Mouse (Mus musculus): Measurements from ENCODE around the gene Ahsg. TPM values are rescaled to one million over a fixed set of nuclear protein-coding genes. Genes with fewer than 3 reads are reported as not detected.
"Not testable (repeated sequence)": the region's sequence is repeated elsewhere in the genome, so short reads cannot be mapped to it uniquely, and the experiment has no call there.

The Ahsg gene
- total RNA-seq, 2 experiments from 2014 or later = not detected

- no peak for TF ChIP-seq CTCF (IDR thresholded peaks at IDR 0.05)
- intact Hi-C loops (cut with DNase I) = no loop called here
Measured at GRCm38 (mm10) chr16:22929575-22929974, 38.5 kb downstream of the Ahsg start.

GRCm38 (mm10) chr16:22931431-22932200 is 40.5 kb downstream of the Ahsg start:
- TF ChIP-seq CTCF (IDR thresholded peaks at IDR 0.05) = no peak
- intact Hi-C loops (cut with DNase I) = no loop called here
- Histone ChIP-seq H3K4me3 (no peak overlapping the region), H3K27ac (no peak overlapping the region)
- DNase-seq = no peak

More at GRCm38 (mm10) chr16:22929575-22929974, 38.5 kb downstream of the Ahsg start:
- DNase-seq = no peak
- Histone ChIP-seq H3K27ac (no peak overlapping the region), H3K4me3 (no peak overlapping the region)

GRCm38 (mm10) chr16:22937631-22938030 is 46.6 kb downstream of the Ahsg start:
- DNase-seq = no peak
- TF ChIP-seq CTCF (IDR thresholded peaks at IDR 0.05) = no peak
- H3K27ac ChIP-seq = no peak overlapping the region
- intact Hi-C loops (cut with DNase I) = no loop called here
- no peak overlapping the region for H3K4me3 ChIP-seq

GRCm38 (mm10) chr16:22938541-22938940 is 47.5 kb downstream of the Ahsg start:
- intact Hi-C loops (cut with DNase I) = no loop called here
- Histone ChIP-seq H3K4me3 (no peak overlapping the region), H3K27ac (no peak overlapping the region)
- DNase-seq = no peak
- no peak for TF ChIP-seq CTCF (IDR thresholded peaks at IDR 0.05)

- TF ChIP-seq CTCF (IDR thresholded peaks at IDR 0.05) = no peak
- no peak overlapping the region for H3K27ac ChIP-seq
- intact Hi-C loops (cut with DNase I) = no loop called here
- DNase-seq = no peak
- H3K4me3 ChIP-seq = no peak overlapping the region
Measured at GRCm38 (mm10) chr16:22939120-22939695, 48.1 kb downstream of the Ahsg start.

- intact Hi-C loops (cut with DNase I); DNase-seq; H3K4me3 ChIP-seq; H3K27ac ChIP-seq: not testable (repeated sequence)
Measured at GRCm38 (mm10) chr16:22941825-22942476, 50.9 kb downstream of the Ahsg start.

GRCm38 (mm10) chr16:22947371-22947770 is 56.3 kb downstream of the Ahsg start:
- Histone ChIP-seq H3K27ac (no peak overlapping the region), H3K4me3 (no peak overlapping the region)
- no peak for TF ChIP-seq CTCF (IDR thresholded peaks at IDR 0.05)
- intact Hi-C loops (cut with DNase I) = no loop called here
- DNase-seq = no peak

Other genes with a start within 250 kb of the Ahsg start
- under 1 TPM; 0.41 to 0.70 TPM for gene Dgkg, start 234.1 kb upstream of the Ahsg start, total RNA-seq (2021)
- not detected for gene Crygs, start 79.7 kb upstream of the Ahsg start, total RNA-seq (2021)
- gene Tbccd1, start 33.6 kb upstream of the Ahsg start, total RNA-seq (2021) = 1 to 10 TPM; 7.0 to 7.2 TPM
- gene Dnajb11, start 33.4 kb upstream of the Ahsg start, total RNA-seq (2021) = 10 to 100 TPM; 36.0 to 44.4 TPM
- gene Fetub, start 27.1 kb downstream of the Ahsg start, total RNA-seq (2021) = not detected
- gene Hrg, start 59.8 kb downstream of the Ahsg start, total RNA-seq (2021) = not detected
- under 1 TPM in 1 of 2 experiments, not detected in 1; 0.14 TPM for gene Kng2, start 138.2 kb downstream of the Ahsg start, total RNA-seq (2021)
- gene Kng1, start 166.6 kb downstream of the Ahsg start, total RNA-seq (2021) = not detected
- 100 to 1,000 TPM; 458 to 462 TPM for gene Eif4a2, start 216.2 kb downstream of the Ahsg start, total RNA-seq (2021)
- 1 to 10 TPM; 7.6 to 7.9 TPM for gene Rfc4, start 236.5 kb downstream of the Ahsg start, total RNA-seq (2021)